Mouse (Mus musculus) brain, embryonic 14.5 days (tissue): ENCODE measurements at regions not wholly inside any gene's neighbourhood (a gene's known extent, or its start where the extent isn't known, plus 50 kb on each side); places are given as distances from the start of the nearest gene placed in this dataset.
"Not testable (repeated sequence)": the region's sequence is repeated elsewhere in the genome, so short reads cannot be mapped to it uniquely, and the experiment has no call there.

ENCODE experiments used
- DNase-seq: peaks from one replicate; pipeline ENCODE4 v3.0.0-alpha.2; 2011; ENCODE audit warnings: low read depth
- CTCF ChIP-seq: fragments of 200-500 bp; IDR thresholded peaks from 2 replicates; pipeline ENCODE4 v1.5.1; 2012; ENCODE audit warnings: inconsistent platforms, mild to moderate bottlenecking, moderate library complexity, borderline replicate concordance; ENCODE audit not compliant: insufficient read depth, insufficient read length; ENCODE audit errors: extremely low read depth
- POLR2A ChIP-seq: fragments of 200-500 bp; IDR thresholded peaks from 2 replicates; pipeline ENCODE4 v1.6.1; 2012; ENCODE audit warnings: mild to moderate bottlenecking, inconsistent platforms, borderline replicate concordance; ENCODE audit not compliant: poor library complexity, insufficient read depth, insufficient read length, severe bottlenecking; ENCODE audit errors: extremely low read depth

GRCm38 (mm10) chr13:52284026-52284801, 246.9 kb downstream of the Diras2 start:
- DNase-seq = no peak
- TF ChIP-seq CTCF = no peak
- no peak for TF ChIP-seq POLR2A

- no peak for TF ChIP-seq POLR2A
- no peak for TF ChIP-seq CTCF
- DNase-seq = no peak
Measured at GRCm38 (mm10) chr13:52288400-52288799, 242.7 kb downstream of the Diras2 start.

GRCm38 (mm10) chr13:52295847-52296246, 235.2 kb downstream of the Diras2 start:
- DNase-seq = no peak
- TF ChIP-seq POLR2A (no peak), CTCF (no peak)

DNA sequence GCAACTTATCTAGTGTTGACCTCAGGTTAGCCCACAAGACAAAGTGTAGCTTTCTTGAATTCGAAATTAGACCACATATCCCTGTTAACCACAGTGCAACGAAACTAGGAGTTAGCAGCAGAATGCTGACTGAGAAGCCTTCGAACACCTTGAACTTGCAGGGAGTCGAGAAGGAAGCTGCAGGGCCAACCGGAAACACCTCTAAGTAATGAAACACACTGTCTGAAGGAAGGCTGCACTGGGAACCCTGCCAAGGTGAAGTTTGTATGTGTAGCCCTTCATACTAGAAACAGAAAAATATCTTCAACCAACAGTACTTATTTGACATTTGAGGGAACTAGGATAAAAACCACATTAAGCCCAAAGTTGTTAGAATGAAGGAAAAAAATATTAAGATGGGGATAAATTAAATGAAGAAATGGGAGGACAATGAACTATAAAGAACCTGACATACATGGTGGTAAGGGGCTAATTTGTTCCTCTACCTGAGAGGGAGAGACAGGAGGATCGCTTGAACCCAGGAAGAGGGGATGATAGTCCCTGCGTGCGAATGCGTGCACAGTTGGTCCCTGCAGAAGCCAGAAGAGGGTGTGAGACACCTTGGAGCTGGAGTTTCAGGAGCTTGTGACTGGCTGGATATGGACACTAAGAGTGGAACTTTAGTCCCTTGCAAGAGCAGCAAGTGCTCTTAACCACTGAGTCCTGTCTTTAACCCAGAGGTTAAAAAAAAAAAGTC, 234.4 kb downstream of the Diras2 start:
- DNase-seq = no peak
- TF ChIP-seq CTCF = no peak
- TF ChIP-seq POLR2A = no peak

DNA sequence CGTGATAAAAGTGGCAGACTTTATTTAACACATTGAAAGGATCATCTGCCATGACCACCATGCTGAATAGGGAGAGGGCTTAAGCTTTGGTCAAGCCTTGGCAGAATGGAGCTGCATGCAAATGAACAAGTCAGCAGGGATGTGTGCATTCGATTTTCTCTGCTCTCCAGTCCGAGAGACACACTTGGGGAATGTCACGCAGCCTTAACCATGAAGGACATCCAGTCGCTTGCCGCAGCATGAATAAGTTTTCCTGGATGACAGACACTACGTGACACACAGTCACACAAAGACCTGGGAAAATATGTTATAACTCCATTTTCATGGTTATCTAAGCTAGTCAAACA, 233.8 kb downstream of the Diras2 start:
- DNase-seq = peak; percentile 58
- TF ChIP-seq CTCF (no peak), POLR2A (no peak)

- DNase-seq = peak; percentile 87
- TF ChIP-seq CTCF = no peak
- no peak for TF ChIP-seq POLR2A
Measured at GRCm38 (mm10) chr13:52298362-52298761, 232.7 kb downstream of the Diras2 start.

- DNase-seq = not testable (repeated sequence)
Measured at GRCm38 (mm10) chr13:52305328-52305727, 225.8 kb downstream of the Diras2 start.

GRCm38 (mm10) chr13:52306783-52307440, 224.2 kb downstream of the Diras2 start:
- TF ChIP-seq CTCF (no peak), POLR2A (no peak)
- DNase-seq = no peak

DNA sequence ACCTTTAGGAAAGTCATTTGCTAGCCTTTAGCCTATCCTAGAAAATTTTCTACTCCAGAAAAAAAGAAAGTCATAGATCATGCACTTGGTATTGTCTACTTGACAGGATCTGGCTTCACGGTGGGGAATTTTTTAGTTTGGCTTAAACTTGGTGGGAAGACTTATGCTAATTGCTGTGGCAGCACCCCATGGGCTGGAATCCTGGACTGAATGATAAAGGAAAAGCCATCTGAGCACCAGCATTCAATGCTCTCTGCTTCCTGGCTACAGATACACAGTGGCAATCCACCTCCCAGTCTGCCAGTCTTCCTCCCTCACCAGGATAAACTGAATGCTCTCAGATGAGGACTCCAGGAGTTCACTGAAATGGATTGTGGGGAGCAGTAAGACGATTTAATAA, 220.1 kb downstream of the Diras2 start:
- peak; percentile 11 for DNase-seq
- TF ChIP-seq POLR2A (no peak), CTCF (no peak)

DNA sequence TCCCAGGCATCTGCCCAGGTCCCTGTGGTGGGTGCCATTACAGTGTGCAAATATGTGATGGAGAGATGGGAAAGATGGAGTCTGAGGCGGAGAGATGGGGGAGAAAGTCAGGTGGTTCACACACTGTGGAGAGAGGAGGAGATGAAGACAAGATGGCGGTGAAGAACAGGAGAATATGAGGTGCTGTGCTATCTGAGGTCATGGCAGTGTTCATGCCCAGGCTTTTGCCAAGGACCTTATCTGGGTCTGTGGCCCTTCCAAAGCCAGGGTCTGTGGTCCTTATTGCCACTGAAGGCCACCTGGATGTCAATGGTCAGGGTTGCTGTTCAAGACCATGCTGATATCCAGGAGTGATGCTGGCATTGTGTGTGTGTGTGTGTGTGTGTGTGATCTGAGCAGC, 212.8 kb downstream of the Diras2 start:
- TF ChIP-seq CTCF (no peak), POLR2A (no peak)
- DNase-seq = no peak

GRCm38 (mm10) chr13:52323691-52324090, 207.4 kb downstream of the Diras2 start:
- DNase-seq = peak; percentile 79
- no peak for TF ChIP-seq POLR2A
- TF ChIP-seq CTCF = no peak

DNA sequence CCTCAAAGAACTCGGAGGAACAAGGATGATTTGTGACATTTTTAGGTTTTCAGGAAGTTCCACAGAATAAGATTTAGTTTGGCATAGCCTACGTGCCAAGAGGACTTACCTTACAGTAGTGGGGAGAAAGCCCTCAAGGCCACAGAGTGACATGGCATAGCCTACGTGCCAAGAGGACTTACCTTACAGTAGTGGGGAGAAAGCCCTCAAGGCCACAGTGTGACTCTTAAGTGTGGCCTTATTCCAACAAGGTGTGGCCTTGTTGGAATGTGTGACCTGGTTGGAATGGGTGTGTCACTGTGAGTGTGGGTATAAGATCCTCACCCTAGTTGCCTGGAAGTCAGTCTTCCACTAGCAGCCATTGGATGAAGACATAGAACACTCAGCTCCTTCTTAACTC, 206.7 kb downstream of the Diras2 start:
- not testable (repeated sequence) for DNase-seq

GRCm38 (mm10) chr13:52325647-52326046, 205.4 kb downstream of the Diras2 start:
- not testable (repeated sequence) for DNase-seq
